Mouse (Mus musculus) cerebellum, adult 2 months (tissue): ENCODE data around the gene Efcab6. TPM values are rescaled to one million over a fixed set of nuclear protein-coding genes. Genes with fewer than 3 reads are reported as not detected.

Experiments
- DNase-seq, 2 experiments: peaks; one replicate each; pipeline ENCODE4 v3.0.0; 2021
- H3K27ac ChIP-seq: fragments of 200-500 bp; 2 replicates; pipeline ENCODE4 v1.5.1; 2012; ENCODE audit warnings: low read length, control low read depth, inconsistent platforms; ENCODE audit not compliant: insufficient read depth
- H3K27me3 ChIP-seq: fragments of 200-500 bp; 2 replicates; pipeline ENCODE4 v1.6.1; 2012; ENCODE audit warnings: inconsistent platforms, mild to moderate bottlenecking, low read length, moderate library complexity; ENCODE audit not compliant: control insufficient read depth, insufficient read depth
- H3K4me1 ChIP-seq: fragments of 200-500 bp; 2 replicates; pipeline ENCODE4 v1.6.1; 2011; ENCODE audit warnings: low read length; ENCODE audit not compliant: control insufficient read depth, insufficient read depth
- H3K4me3 ChIP-seq: fragments of 200-500 bp; replicated peaks from 2 replicates; pipeline ENCODE3; 2011; ENCODE audit warnings: mild to moderate bottlenecking, low read depth, low read length, control low read depth; ENCODE audit not compliant: insufficient read depth
- CTCF ChIP-seq: fragments of 200-500 bp; IDR thresholded peaks from 2 replicates; pipeline ENCODE4 v1.5.1; 2011; ENCODE audit warnings: low read depth, mild to moderate bottlenecking, control low read depth, low read length, moderate library complexity, borderline replicate concordance; ENCODE audit not compliant: insufficient read depth
- POLR2A ChIP-seq: fragments of 200-500 bp; IDR thresholded peaks from 2 replicates; pipeline ENCODE4 v1.6.1; 2011; ENCODE audit warnings: low read length, control low read depth, borderline replicate concordance; ENCODE audit not compliant: insufficient read depth
- whole genome bisulfite sequencing: fragments of 180-500 bp; shearing (Covaris S2); methylation state at CpG from one replicate; pipeline ENCODE4 v1.1.7; 2018; 5-methylcytosine and 5-hydroxymethylcytosine counted together
- polyA plus RNA-seq: library from polyadenylated mRNA; depleted of rRNA; stranded (reverse); fragments of >200 nt; gene quantifications from 2 replicates; pipeline ENCODE4 v1.2.3, GENCODE M21; 2012; rRNA removed

Efcab6 gene
- polyA plus RNA-seq, 1 experiment: 0.70 TPM

- no peaks in the 10 kb centered on the region for H3K27me3 ChIP-seq
- no peak for TF ChIP-seq CTCF
- TF ChIP-seq POLR2A: no peak
- peaks cover 3% of the 10 kb centered on the region; the same call in 1 of the 2 replicates for H3K4me1 ChIP-seq
- no peak overlapping the region for H3K4me3 ChIP-seq
- 27% methylated on average over 12 of the region's 12 CpGs for WGBS
- no peak for DNase-seq
- no peak overlapping the region for H3K27ac ChIP-seq
Observed at GRCm38 (mm10) chr15:83842419-83842818, 222.8 kb downstream of the Efcab6 start.

- Histone ChIP-seq H3K27ac (no peak overlapping the region), H3K4me1 (peaks cover 3% of the 10 kb centered on the region; the same call in 1 of the 2 replicates), H3K27me3 (no peaks in the 10 kb centered on the region), H3K4me3 (no peak overlapping the region)
- no peak for DNase-seq
- TF ChIP-seq CTCF: no peak
- TF ChIP-seq POLR2A: no peak
- 12% methylated on average over 10 of the region's 10 CpGs for WGBS
Observed at GRCm38 (mm10) chr15:83840950-83841719, 224.0 kb downstream of the Efcab6 start.

- DNase-seq: no peak
- no peaks in the 10 kb centered on the region for H3K27me3 ChIP-seq
- H3K4me3 ChIP-seq: no peak overlapping the region
- WGBS: 83% methylated on average over 6 of the region's 6 CpGs
- no peaks in the 10 kb centered on the region for H3K4me1 ChIP-seq
- no peak for TF ChIP-seq CTCF
- no peak for TF ChIP-seq POLR2A
- H3K27ac ChIP-seq: no peak overlapping the region
Observed at GRCm38 (mm10) chr15:83832265-83832664, 232.9 kb downstream of the Efcab6 start.

- H3K27me3 ChIP-seq: no peaks in the 10 kb centered on the region
- H3K27ac ChIP-seq: no peak overlapping the region
- no peak for DNase-seq
- H3K4me3 ChIP-seq: no peak overlapping the region
- no peaks in the 10 kb centered on the region for H3K4me1 ChIP-seq
- TF ChIP-seq CTCF: no peak
- no peak for TF ChIP-seq POLR2A
- 63% methylated on average over 13 of the region's 13 CpGs for WGBS
Observed at GRCm38 (mm10) chr15:83829226-83829625, 236.0 kb downstream of the Efcab6 start.

GRCm38 (mm10) chr15:83828011-83828410 lies 237.2 kb downstream of the Efcab6 start:
- DNase-seq: peak; percentile 34 to 59
- no peak overlapping the region for H3K27ac ChIP-seq
- H3K27me3 ChIP-seq: no peaks in the 10 kb centered on the region
- 65% methylated on average over 8 of the region's 8 CpGs for WGBS
- H3K4me3 ChIP-seq: no peak overlapping the region
- no peaks in the 10 kb centered on the region for H3K4me1 ChIP-seq
- no peak for TF ChIP-seq CTCF
- TF ChIP-seq POLR2A: no peak

Other genes starting within 250 kb of the Efcab6 start
- 334 and 363 TPM in 2 replicates for gene Sult4a1, start 40.4 kb upstream of the Efcab6 start, polyA plus RNA-seq
- gene Pnpla5, start 57.8 kb upstream of the Efcab6 start, polyA plus RNA-seq: not detected in 2 replicates
- gene Pnpla3, start 102.5 kb upstream of the Efcab6 start, polyA plus RNA-seq: 39.9 and 47.9 TPM in 2 replicates
- 56.4 and 57.1 TPM in 2 replicates for gene Samm50, start 126.9 kb upstream of the Efcab6 start, polyA plus RNA-seq
- 16.4 and 18.1 TPM in 2 replicates for gene Parvb, start 166.7 kb upstream of the Efcab6 start, polyA plus RNA-seq